Mouse (Mus musculus) CH12.LX (cell line): Measurements from ENCODE around the gene Hyal2. TPM values are rescaled to one million over a fixed set of nuclear protein-coding genes. Genes with fewer than 3 reads are reported as not detected.

Experiments
- polyA plus RNA-seq: library from polyadenylated mRNA; unstranded; fragments of >175 nt; gene quantifications from 2 replicates; pipeline ENCODE4 v1.2.1, GENCODE M21; 2012; ENCODE audit warnings: low read depth; ENCODE audit not compliant: insufficient read length
- total RNA-seq, 2 experiments: library from RNA; depleted of rRNA; stranded (reverse); fragments of 300-350 nt in 1 of 2; fragments of >200 nt in 1 of 2; gene quantifications; 2 replicates each; pipeline ENCODE4 v1.2.3; 2012 to 2014

Hyal2 gene
- total and polyA plus RNA-seq, 3 experiments = 16.4 to 30.9 (median 26.8) TPM

Other genes with a start within 250 kb of the Hyal2 start
- 12.2 and 20.5 TPM in 2 replicates for gene Hemk1, start 229.6 kb upstream of the Hyal2 start, total RNA-seq (2012; rRNA removed)
- 10.8 and 12.1 TPM in 2 replicates for gene Hemk1, start 229.6 kb upstream of the Hyal2 start, total RNA-seq (2014; rRNA removed)
- gene Hemk1, start 229.6 kb upstream of the Hyal2 start, polyA plus RNA-seq = 11.9 TPM in 2 replicates
- 0.34 and 0.72 TPM in 2 replicates for gene 6430571L13Rik, start 227.3 kb upstream of the Hyal2 start, total RNA-seq (2012; rRNA removed)
- gene 6430571L13Rik, start 227.3 kb upstream of the Hyal2 start, total RNA-seq (2014; rRNA removed) = 0.11 TPM in 1 of 2 replicates, not detected in the other
- gene 6430571L13Rik, start 227.3 kb upstream of the Hyal2 start, polyA plus RNA-seq = 0.09 and 0.10 TPM in 2 replicates
- 0.04 TPM in 1 of 2 replicates, not detected in the other for gene Cacna2d2, start 168.3 kb upstream of the Hyal2 start, total RNA-seq (2012; rRNA removed)
- not detected in 2 replicates for gene Cacna2d2, start 168.3 kb upstream of the Hyal2 start, total RNA-seq (2014; rRNA removed)
- not detected in 2 replicates for gene Cacna2d2, start 168.3 kb upstream of the Hyal2 start, polyA plus RNA-seq
- gene Tmem115, start 34.0 kb upstream of the Hyal2 start, total RNA-seq (2012; rRNA removed) = 17.9 TPM in 2 replicates
- 10.0 and 13.0 TPM in 2 replicates for gene Tmem115, start 34.0 kb upstream of the Hyal2 start, total RNA-seq (2014; rRNA removed)
- gene Tmem115, start 34.0 kb upstream of the Hyal2 start, polyA plus RNA-seq = 11.3 and 12.6 TPM in 2 replicates
- 37.8 and 45.9 TPM in 2 replicates for gene Cyb561d2, start 25.8 kb upstream of the Hyal2 start, total RNA-seq (2012; rRNA removed)
- 29.2 and 35.7 TPM in 2 replicates for gene Cyb561d2, start 25.8 kb upstream of the Hyal2 start, total RNA-seq (2014; rRNA removed)
- 23.6 and 23.8 TPM in 2 replicates for gene Cyb561d2, start 25.8 kb upstream of the Hyal2 start, polyA plus RNA-seq
- 28.0 and 31.4 TPM in 2 replicates for gene Nprl2, start 25.7 kb upstream of the Hyal2 start, total RNA-seq (2012; rRNA removed)
- gene Nprl2, start 25.7 kb upstream of the Hyal2 start, total RNA-seq (2014; rRNA removed) = 16.3 and 19.4 TPM in 2 replicates
- 10.8 and 12.6 TPM in 2 replicates for gene Nprl2, start 25.7 kb upstream of the Hyal2 start, polyA plus RNA-seq
- 0.34 TPM in 1 of 2 replicates, not detected in the other for gene Zmynd10, start 20.6 kb upstream of the Hyal2 start, total RNA-seq (2012; rRNA removed)
- gene Zmynd10, start 20.6 kb upstream of the Hyal2 start, total RNA-seq (2014; rRNA removed) = not detected in 2 replicates
- gene Zmynd10, start 20.6 kb upstream of the Hyal2 start, polyA plus RNA-seq = 0.63 TPM in 1 of 2 replicates, not detected in the other
- gene Rassf1, start 16.4 kb upstream of the Hyal2 start, total RNA-seq (2012; rRNA removed) = 17.7 and 18.5 TPM in 2 replicates
- gene Rassf1, start 16.4 kb upstream of the Hyal2 start, total RNA-seq (2014; rRNA removed) = 15.3 and 15.9 TPM in 2 replicates
- gene Rassf1, start 16.4 kb upstream of the Hyal2 start, polyA plus RNA-seq = 11.6 and 12.2 TPM in 2 replicates
- gene Tusc2, start 4.7 kb upstream of the Hyal2 start, total RNA-seq (2012; rRNA removed) = 23.0 and 31.5 TPM in 2 replicates
- 30.8 and 33.3 TPM in 2 replicates for gene Tusc2, start 4.7 kb upstream of the Hyal2 start, total RNA-seq (2014; rRNA removed)
- 39.1 and 39.2 TPM in 2 replicates for gene Tusc2, start 4.7 kb upstream of the Hyal2 start, polyA plus RNA-seq
- gene Hyal1, start 9.0 kb downstream of the Hyal2 start, total RNA-seq (2012; rRNA removed) = 0.38 and 0.59 TPM in 2 replicates
- 0.16 TPM in 1 of 2 replicates, not detected in the other for gene Hyal1, start 9.0 kb downstream of the Hyal2 start, total RNA-seq (2014; rRNA removed)
- gene Hyal1, start 9.0 kb downstream of the Hyal2 start, polyA plus RNA-seq = 0.40 and 0.82 TPM in 2 replicates
- 4.4 and 4.8 TPM in 2 replicates for gene Naa80, start 10.9 kb downstream of the Hyal2 start, total RNA-seq (2012; rRNA removed)
- 0.70 and 1.7 TPM in 2 replicates for gene Naa80, start 10.9 kb downstream of the Hyal2 start, total RNA-seq (2014; rRNA removed)
- gene Naa80, start 10.9 kb downstream of the Hyal2 start, polyA plus RNA-seq = 5.5 and 9.3 TPM in 2 replicates
- 0.13 TPM in 1 of 2 replicates, not detected in the other for gene Hyal3, start 12.9 kb downstream of the Hyal2 start, total RNA-seq (2012; rRNA removed)
- gene Hyal3, start 12.9 kb downstream of the Hyal2 start, total RNA-seq (2014; rRNA removed) = 0.12 TPM in 1 of 2 replicates, not detected in the other
- gene Hyal3, start 12.9 kb downstream of the Hyal2 start, polyA plus RNA-seq = 0.14 and 0.21 TPM in 2 replicates
- 91.3 and 101 TPM in 2 replicates for gene Ifrd2, start 19.7 kb downstream of the Hyal2 start, total RNA-seq (2012; rRNA removed)
- 57.7 and 62.8 TPM in 2 replicates for gene Ifrd2, start 19.7 kb downstream of the Hyal2 start, total RNA-seq (2014; rRNA removed)
- 127 and 143 TPM in 2 replicates for gene Ifrd2, start 19.7 kb downstream of the Hyal2 start, polyA plus RNA-seq
- 7.4 and 11.6 TPM in 2 replicates for gene Sema3b, start 41.3 kb downstream of the Hyal2 start, total RNA-seq (2012; rRNA removed)
- gene Sema3b, start 41.3 kb downstream of the Hyal2 start, total RNA-seq (2014; rRNA removed) = 8.0 and 8.2 TPM in 2 replicates
- gene Sema3b, start 41.3 kb downstream of the Hyal2 start, polyA plus RNA-seq = 4.3 and 4.7 TPM in 2 replicates
- gene Gnai2, start 67.4 kb downstream of the Hyal2 start, total RNA-seq (2012; rRNA removed) = 154 and 160 TPM in 2 replicates
- 86.2 and 98.2 TPM in 2 replicates for gene Gnai2, start 67.4 kb downstream of the Hyal2 start, total RNA-seq (2014; rRNA removed)
- gene Gnai2, start 67.4 kb downstream of the Hyal2 start, polyA plus RNA-seq = 262 and 286 TPM in 2 replicates
- gene Slc38a3, start 101.6 kb downstream of the Hyal2 start, total RNA-seq (2012; rRNA removed) = 0.04 TPM in 1 of 2 replicates, not detected in the other
- gene Slc38a3, start 101.6 kb downstream of the Hyal2 start, total RNA-seq (2014; rRNA removed) = not detected in 2 replicates
- not detected in 2 replicates for gene Slc38a3, start 101.6 kb downstream of the Hyal2 start, polyA plus RNA-seq
- gene Gnat1, start 111.8 kb downstream of the Hyal2 start, total RNA-seq (2012; rRNA removed) = not detected in 2 replicates
- gene Gnat1, start 111.8 kb downstream of the Hyal2 start, total RNA-seq (2014; rRNA removed) = not detected in 2 replicates
- gene Gnat1, start 111.8 kb downstream of the Hyal2 start, polyA plus RNA-seq = 2.0 and 3.0 TPM in 2 replicates
- gene Sema3f, start 142.5 kb downstream of the Hyal2 start, total RNA-seq (2012; rRNA removed) = 0.50 and 1.1 TPM in 2 replicates
- 0.24 TPM in 1 of 2 replicates, not detected in the other for gene Sema3f, start 142.5 kb downstream of the Hyal2 start, total RNA-seq (2014; rRNA removed)
- gene Sema3f, start 142.5 kb downstream of the Hyal2 start, polyA plus RNA-seq = 0.36 and 1.6 TPM in 2 replicates
- gene Rbm5, start 203.1 kb downstream of the Hyal2 start, total RNA-seq (2012; rRNA removed) = 67.6 and 74.5 TPM in 2 replicates
- gene Rbm5, start 203.1 kb downstream of the Hyal2 start, total RNA-seq (2014; rRNA removed) = 83.6 and 85.3 TPM in 2 replicates
- 83.6 and 92.8 TPM in 2 replicates for gene Rbm5, start 203.1 kb downstream of the Hyal2 start, polyA plus RNA-seq